Mouse (Mus musculus) cerebellum, adult 2 months (tissue): Measurements from ENCODE around the gene Nxpe5. TPM values are rescaled to one million over a fixed set of nuclear protein-coding genes. Genes with fewer than 3 reads are reported as not detected.

Experiments used
- DNase-seq, 2 experiments: peaks; one replicate each; pipeline ENCODE4 v3.0.0; 2021
- H3K27ac ChIP-seq: fragments of 200-500 bp; 2 replicates; pipeline ENCODE4 v1.5.1; 2012; ENCODE audit warnings: low read length, control low read depth, inconsistent platforms; ENCODE audit not compliant: insufficient read depth
- H3K27me3 ChIP-seq: fragments of 200-500 bp; 2 replicates; pipeline ENCODE4 v1.6.1; 2012; ENCODE audit warnings: inconsistent platforms, mild to moderate bottlenecking, low read length, moderate library complexity; ENCODE audit not compliant: control insufficient read depth, insufficient read depth
- H3K4me1 ChIP-seq: fragments of 200-500 bp; 2 replicates; pipeline ENCODE4 v1.6.1; 2011; ENCODE audit warnings: low read length; ENCODE audit not compliant: control insufficient read depth, insufficient read depth
- H3K4me3 ChIP-seq: fragments of 200-500 bp; replicated peaks from 2 replicates; pipeline ENCODE3; 2011; ENCODE audit warnings: mild to moderate bottlenecking, low read depth, low read length, control low read depth; ENCODE audit not compliant: insufficient read depth
- CTCF ChIP-seq: fragments of 200-500 bp; IDR thresholded peaks from 2 replicates; pipeline ENCODE4 v1.5.1; 2011; ENCODE audit warnings: low read depth, mild to moderate bottlenecking, control low read depth, low read length, moderate library complexity, borderline replicate concordance; ENCODE audit not compliant: insufficient read depth
- POLR2A ChIP-seq: fragments of 200-500 bp; IDR thresholded peaks from 2 replicates; pipeline ENCODE4 v1.6.1; 2011; ENCODE audit warnings: low read length, control low read depth, borderline replicate concordance; ENCODE audit not compliant: insufficient read depth
- WGBS: fragments of 180-500 bp; shearing (Covaris S2); methylation state at CpG from one replicate; pipeline ENCODE4 v1.1.7; 2018; 5-methylcytosine and 5-hydroxymethylcytosine counted together
- polyA plus RNA-seq: library from polyadenylated mRNA; depleted of rRNA; stranded (reverse); fragments of >200 nt; gene quantifications from 2 replicates; pipeline ENCODE4 v1.2.3, GENCODE M21; 2012

Gene Nxpe5
- polyA plus RNA-seq, 1 experiment = not detected

- H3K27ac ChIP-seq = no peak overlapping the region
- no peak overlapping the region for H3K4me3 ChIP-seq
- WGBS = 87% methylated on average over 4 of the region's 4 CpGs
- no peaks in the 10 kb centered on the region for H3K27me3 ChIP-seq
- no peaks in the 10 kb centered on the region for H3K4me1 ChIP-seq
- no peak for DNase-seq
- TF ChIP-seq POLR2A (no peak), CTCF (no peak)
Measured at GRCm38 (mm10) chr5:138268980-138269379, 43.3 kb downstream of the Nxpe5 start.

DNA sequence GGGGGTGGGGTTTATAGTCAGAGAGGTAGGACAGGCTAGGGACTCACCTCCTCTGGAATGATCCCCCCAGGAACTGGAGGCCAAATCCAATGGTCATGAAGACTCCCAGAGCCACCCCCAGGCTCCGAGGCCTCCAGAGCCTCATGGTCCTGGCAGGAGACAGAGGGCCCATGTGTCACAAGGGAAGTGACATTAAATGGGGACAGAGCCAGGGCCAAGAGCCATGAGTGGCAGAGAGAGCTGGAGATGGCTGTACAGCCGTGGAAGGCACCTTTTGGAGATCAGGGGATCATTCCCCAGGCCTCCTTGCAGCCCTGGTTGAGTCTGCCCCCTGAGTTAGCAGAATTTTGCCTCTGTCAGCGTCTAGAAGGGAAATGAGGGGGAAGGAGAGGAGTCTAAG is 45.5 kb downstream of the Nxpe5 start:
- Histone ChIP-seq H3K27me3 (no peaks in the 10 kb centered on the region), H3K27ac (no peak overlapping the region), H3K4me1 (no peaks in the 10 kb centered on the region), H3K4me3 (no peak overlapping the region)
- DNase-seq = no peak
- no peak for TF ChIP-seq POLR2A
- TF ChIP-seq CTCF = no peak
- WGBS = 26% methylated on average over 3 of the region's 3 CpGs

GRCm38 (mm10) chr5:138272409-138272923 is 46.8 kb downstream of the Nxpe5 start, which contains the start of gene Gal3st4:
Gene Gal3st4 (minus strand): TSS chr5:138272840.
- no peaks in the 10 kb centered on the region for H3K4me1 ChIP-seq
- TF ChIP-seq POLR2A (no peak), CTCF (no peak)
- DNase-seq = no peak
- H3K4me3 ChIP-seq = no peak within 1 kb of the TSS
- no peak within 1 kb of the TSS for H3K27ac ChIP-seq
- no peaks in the 10 kb centered on the region for H3K27me3 ChIP-seq
- 3% methylated on average over 12 of the region's 12 CpGs for WGBS

- no peak for TF ChIP-seq POLR2A
- no peak for TF ChIP-seq CTCF
- no peaks in the 10 kb centered on the region for H3K27me3 ChIP-seq
- H3K4me3 ChIP-seq = no peak overlapping the region
- 56% methylated on average over 8 of the region's 8 CpGs for WGBS
- no peak for DNase-seq
- no peak overlapping the region for H3K27ac ChIP-seq
- H3K4me1 ChIP-seq = no peaks in the 10 kb centered on the region
Measured at GRCm38 (mm10) chr5:138274186-138274585, 48.5 kb downstream of the Nxpe5 start.

DNA sequence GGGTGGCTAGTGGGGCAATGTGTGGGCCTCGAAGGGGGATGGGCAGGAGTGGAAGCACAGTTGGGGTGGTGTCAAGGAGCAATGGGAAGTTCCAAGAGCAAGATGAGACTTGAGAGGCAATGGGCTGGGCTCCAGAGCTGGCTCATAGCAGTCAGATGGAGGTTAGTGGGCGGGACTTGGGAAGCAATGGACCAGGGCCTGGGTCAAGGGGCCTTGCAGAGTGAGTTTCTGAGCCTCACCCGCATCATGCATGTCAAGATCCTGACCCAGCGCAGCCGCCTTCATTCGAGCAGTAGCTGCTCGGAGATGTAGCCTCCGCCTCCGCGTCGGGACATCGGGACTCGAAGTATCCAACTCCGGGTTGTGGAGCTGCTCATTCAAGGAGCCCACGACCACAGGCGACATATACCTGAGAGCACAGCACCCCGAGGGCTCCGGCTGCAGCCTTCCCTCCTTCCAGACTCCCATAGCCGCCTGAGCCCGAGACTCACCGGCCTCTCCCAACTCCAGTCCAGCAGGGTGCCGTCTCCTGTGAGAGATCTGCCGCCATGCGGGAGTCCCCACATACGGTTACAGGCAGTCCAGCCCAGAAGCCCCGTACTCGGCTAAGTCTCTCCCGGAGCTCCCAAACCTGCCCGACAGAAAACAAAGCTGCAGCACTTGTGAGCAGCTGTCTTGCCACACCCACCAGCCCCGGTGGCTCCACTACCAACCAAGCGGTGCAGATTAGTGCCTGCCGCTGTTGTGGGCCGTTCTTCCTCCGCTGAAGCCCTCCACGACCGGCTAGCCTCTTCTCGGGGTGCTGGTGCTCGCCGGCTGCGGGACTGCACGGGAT is 49.7 kb downstream of the Nxpe5 start:
- 21% methylated on average over 41 of the region's 41 CpGs for WGBS

GRCm38 (mm10) chr5:138277994-138278393 is 52.3 kb downstream of the Nxpe5 start:
- TF ChIP-seq CTCF = no peak
- TF ChIP-seq POLR2A = no peak
- Histone ChIP-seq H3K27me3 (no peaks in the 10 kb centered on the region), H3K27ac (no peak overlapping the region), H3K4me1 (no peaks in the 10 kb centered on the region), H3K4me3 (no peak overlapping the region)
- WGBS = 91% methylated on average over 7 of the region's 7 CpGs
- DNase-seq = no peak

More for the DNA sequence above, 49.7 kb downstream of the Nxpe5 start:
- no peaks in the 10 kb centered on the region for H3K27me3 ChIP-seq
- no peak overlapping the region for H3K4me3 ChIP-seq
- no peak for DNase-seq
- no peaks in the 10 kb centered on the region for H3K4me1 ChIP-seq
- no peak overlapping the region for H3K27ac ChIP-seq
- TF ChIP-seq POLR2A (no peak), CTCF (no peak)

DNA sequence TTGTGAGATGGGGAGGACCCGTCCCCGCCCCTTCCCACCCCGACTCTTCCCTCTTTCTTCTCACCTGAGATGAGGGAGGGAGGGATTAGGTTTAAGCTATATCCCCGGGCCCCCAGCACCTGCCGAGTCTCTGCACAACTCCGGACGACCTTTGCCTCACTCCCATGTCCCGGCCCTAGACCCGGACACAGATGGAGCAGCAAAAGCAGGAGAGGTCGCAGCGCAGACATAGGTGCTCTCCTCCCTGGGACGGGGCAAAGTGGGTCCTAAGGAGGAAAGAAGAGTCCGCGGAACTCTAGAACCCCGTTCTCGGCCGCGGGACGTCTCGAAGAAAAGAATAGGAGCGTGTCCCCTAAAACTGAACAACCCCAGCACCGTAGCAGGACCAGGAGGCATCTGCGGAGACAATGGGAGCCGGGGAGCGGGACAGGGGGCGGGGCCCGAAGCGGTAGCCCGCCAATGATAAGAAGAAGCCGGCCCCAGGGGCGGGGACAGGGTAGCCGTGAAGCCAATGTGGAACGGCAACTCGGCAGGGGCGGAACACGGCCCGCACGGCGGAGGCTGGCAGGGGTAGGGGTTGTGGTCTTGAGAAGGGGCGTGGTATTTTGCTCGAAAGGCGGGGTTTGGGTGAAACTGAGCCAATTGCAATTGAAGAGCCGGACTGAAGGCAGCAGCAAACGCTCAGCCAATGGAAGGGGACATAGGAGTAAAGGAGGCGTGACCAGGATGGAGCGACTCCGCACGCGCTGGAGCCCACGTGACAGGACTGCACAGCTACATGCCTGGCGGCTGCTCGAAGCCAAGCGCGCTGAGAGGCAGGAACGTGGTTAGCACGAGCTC is 54.1 kb downstream of the Nxpe5 start, which contains the start of the genes Gm43720, Gpc2 and Stag3:
Gene Gm43720 (minus strand): TSS at position 374 of the 840 bp plus-strand sequence.
Gene Gpc2 (minus strand): TSS at position 421 of the 840 bp plus-strand sequence.
Gene Stag3 (plus strand): TSS at position 656 of the 840 bp plus-strand sequence.
- Histone ChIP-seq H3K27ac (no peak within 1 kb of the TSS), H3K4me3 (peak within 1 kb of the TSS; percentile 29), H3K4me1 (no peaks in the 10 kb centered on the region), H3K27me3 (no peaks in the 10 kb centered on the region)
- WGBS = under 1% methylated on average over 56 of the region's 56 CpGs
- DNase-seq = peak; percentile 51 to 63
- TF ChIP-seq CTCF (no peak), POLR2A (no peak)

- Histone ChIP-seq H3K27ac (no peak overlapping the region), H3K4me1 (no peaks in the 10 kb centered on the region), H3K4me3 (peak overlapping the region; percentile 29), H3K27me3 (no peaks in the 10 kb centered on the region)
- 23% methylated on average over 26 of the region's 26 CpGs for WGBS
- no peak for DNase-seq
- no peak for TF ChIP-seq POLR2A
- no peak for TF ChIP-seq CTCF
Measured at GRCm38 (mm10) chr5:138280425-138280768, 54.7 kb downstream of the Nxpe5 start.
